Mouse (Mus musculus): ENCODE measurements around the gene Uevld.

DNA sequence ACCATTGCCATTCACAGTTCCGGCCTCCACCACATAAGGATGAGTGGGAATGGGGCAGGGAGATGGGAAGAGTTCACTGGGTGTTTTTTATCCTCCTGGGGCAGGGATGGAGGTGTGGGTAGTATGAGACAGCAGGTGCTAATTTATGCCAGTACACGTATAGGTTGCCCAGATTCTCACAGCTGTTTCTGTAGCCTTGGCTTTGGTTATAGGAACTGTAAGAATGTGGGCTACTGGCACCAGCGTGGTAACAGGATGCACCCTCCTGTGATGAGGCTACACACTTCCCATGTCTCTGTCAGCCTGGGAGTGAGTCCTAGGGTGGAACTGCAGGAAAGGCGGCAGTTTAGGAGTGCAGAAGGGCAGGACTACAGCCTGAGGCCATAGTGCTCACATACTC, 81.5 kb downstream of the Uevld start:
- no peak for TF ChIP-seq CTCF (IDR thresholded peaks at IDR 0.05; ENCODE audit: low read depth, low read length)
- TF ChIP-seq POLR2A (IDR thresholded peaks at IDR 0.05; ENCODE audit: extremely low read depth, insufficient read depth, low read length): no peak

Measured in liver, adult 2 months (tissue).